Mouse (Mus musculus): Measurements from ENCODE around the gene St13.

Gene St13

GRCm38 (mm10) chr15:81364271-81364670 is 35.6 kb downstream of the St13 start:
- DNase-seq: no peak

- DNase-seq: peak; percentile 24 to 59
Measured at GRCm38 (mm10) chr15:81362501-81362900, 37.4 kb downstream of the St13 start.

GRCm38 (mm10) chr15:81361417-81362015 is 38.4 kb downstream of the St13 start:
- no peak for DNase-seq

- no peak for DNase-seq
Measured at GRCm38 (mm10) chr15:81361022-81361404, 38.9 kb downstream of the St13 start.

DNA sequence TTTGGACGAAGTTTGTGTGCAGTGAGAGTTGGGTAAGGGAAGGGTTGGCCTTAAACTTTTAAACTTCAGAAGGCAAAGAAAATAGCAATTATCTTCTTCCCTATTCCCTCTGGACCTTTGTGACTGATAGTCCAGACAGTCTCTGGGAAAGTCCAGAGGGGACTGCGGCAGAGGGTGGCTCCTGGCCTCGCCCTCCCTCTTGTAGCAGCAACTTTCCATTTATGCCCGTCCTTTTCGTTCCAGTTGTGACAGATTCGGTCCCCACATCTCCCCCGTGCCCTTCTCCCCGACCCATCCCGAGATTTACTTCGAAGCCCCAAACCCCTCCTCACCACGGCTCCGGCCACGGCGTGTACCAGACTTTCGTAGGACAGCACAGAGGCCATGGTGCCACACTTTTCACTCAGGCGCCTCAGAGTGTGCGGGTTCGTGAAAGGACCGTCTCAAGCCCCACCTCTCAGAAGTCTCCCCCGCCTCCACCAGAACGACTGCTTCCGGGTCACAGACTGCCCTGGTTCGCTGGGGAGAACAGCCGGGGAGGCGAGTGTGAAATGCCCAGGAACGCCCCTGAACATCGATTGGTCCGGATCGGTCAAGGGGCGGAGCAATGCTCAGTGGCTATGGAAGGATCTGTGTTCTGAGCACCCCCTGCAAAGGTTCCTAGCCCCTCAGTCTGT is 39.4 kb downstream of the St13 start, which contains the start of gene Slc25a17:
Slc25a17 (minus strand) TSS at position 468 of the 677 bp plus-strand sequence.
- DNase-seq: peak; percentile 97

DNA sequence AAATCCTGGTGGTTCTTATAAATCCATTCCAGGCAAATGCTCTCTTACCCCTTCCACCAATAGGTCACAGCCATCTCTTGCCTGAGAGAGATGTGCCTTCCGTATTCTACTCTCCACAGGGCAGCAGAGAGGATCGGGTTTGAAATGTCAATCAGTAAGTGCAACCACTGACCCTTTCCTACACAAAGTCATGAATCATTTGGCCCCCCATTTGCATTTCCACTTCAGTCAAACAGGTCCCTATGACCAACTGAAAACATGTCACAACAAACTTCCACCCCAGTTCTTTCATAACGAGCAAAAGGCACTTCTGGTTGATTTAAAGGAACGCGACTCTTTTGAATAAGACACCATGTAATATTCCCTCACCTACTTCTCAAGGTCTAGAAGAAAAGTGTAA is 40.5 kb downstream of the St13 start:
- DNase-seq: no peak

GRCm38 (mm10) chr15:81358943-81359342 is 40.9 kb downstream of the St13 start:
- peak; percentile 65 to 80 for DNase-seq

- no peak for DNase-seq
Measured at GRCm38 (mm10) chr15:81356946-81357345, 42.9 kb downstream of the St13 start.

DNA sequence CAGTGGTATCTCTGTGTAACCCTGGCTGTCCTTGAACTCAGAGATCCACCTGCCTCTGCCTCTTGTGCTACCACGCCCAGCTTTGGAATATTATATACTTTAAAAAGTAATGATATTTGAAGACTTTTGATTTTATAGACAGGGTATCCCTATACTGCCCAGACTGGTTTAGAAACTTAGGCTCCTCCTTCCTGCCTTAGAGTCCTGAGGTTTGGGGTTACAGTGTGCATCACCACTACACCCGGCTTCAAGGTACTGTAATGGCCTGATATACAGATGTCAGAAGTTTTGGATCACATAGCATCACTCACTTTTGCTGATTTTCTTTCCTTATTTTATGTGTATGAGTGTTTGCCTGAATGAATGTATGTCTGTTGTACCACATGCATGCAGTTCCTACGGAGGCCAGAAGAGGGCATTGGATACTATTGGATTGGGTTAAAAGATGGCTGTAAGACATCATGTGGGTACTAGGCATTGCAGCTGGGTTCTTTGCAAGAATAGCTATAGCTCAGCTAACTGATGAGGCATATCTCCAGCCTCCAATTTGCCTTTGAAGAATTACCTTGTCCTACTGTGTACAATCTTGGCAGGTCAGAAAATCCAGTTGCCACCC is 44.6 kb downstream of the St13 start:
- DNase-seq: peak; percentile 67 to 86

GRCm38 (mm10) chr15:81352638-81353037 is 47.2 kb downstream of the St13 start:
- peak in 1 of 2 experiments; percentile 46 for DNase-seq

DNA sequence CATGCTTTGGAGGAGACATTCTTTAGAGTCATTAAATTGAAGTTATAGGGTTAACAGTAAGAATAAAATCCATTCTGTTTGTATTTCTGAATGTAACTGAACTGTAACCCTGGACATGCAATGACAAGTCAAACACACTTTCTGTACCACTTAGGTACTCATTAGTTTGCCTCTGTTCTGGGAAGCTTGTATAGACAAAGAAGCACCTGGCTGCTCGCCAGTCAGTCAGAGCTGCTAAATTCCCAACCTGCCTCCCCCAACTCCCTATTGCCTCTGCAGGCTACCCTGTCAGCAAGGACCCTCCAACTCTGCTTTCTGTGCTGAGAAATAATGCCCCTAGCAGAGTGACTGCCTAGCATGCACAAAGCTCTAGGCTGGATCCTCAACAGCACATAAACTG is 49.5 kb downstream of the St13 start:
- DNase-seq: peak in 1 of 2 experiments; percentile 46

DNA sequence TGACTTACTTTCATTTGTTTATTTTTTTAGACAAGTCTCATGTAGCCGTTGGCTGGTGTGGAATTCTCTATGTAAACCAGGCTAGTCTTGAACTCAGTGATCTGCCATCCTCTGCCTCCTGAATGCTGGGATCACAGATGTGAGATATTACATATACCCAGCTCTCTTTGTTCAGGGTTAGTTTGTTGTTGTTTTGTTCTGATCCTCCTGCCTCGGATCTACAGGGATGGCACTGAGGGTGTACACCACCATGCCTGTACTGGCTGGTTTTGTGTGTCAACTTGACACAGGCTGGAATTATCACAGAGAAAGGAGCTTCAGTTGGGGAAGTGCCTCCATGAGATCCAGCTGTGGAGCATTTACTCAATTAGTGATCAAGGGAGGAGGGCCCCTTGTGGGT is 51.5 kb downstream of the St13 start:
- no peak for DNase-seq

DNA sequence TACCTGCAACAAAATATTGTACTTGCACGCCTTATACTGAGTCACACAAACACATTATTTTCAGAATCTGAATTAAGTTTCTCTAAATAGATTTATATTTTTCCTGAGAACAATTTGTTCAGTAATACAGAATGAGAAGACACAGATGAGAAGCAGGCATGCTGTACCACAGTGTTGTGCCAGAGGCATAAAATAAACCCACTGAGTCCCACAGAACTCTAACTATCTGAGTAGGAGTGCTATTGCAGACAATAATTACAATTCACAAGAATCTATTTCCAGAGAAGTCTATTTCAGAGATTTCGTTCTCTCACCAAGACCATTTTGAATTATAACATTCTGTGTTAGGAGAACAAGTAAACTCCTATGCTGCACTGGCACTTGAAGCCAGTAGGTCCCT is 52.4 kb downstream of the St13 start:
- no peak for DNase-seq

- no peak for DNase-seq
Measured at GRCm38 (mm10) chr15:81341426-81341825, 58.5 kb downstream of the St13 start.

GRCm38 (mm10) chr15:81339158-81339557 is 60.7 kb downstream of the St13 start:
- DNase-seq: no peak

- DNase-seq: no peak
Measured at GRCm38 (mm10) chr15:81336466-81336865, 63.4 kb downstream of the St13 start.

DNA sequence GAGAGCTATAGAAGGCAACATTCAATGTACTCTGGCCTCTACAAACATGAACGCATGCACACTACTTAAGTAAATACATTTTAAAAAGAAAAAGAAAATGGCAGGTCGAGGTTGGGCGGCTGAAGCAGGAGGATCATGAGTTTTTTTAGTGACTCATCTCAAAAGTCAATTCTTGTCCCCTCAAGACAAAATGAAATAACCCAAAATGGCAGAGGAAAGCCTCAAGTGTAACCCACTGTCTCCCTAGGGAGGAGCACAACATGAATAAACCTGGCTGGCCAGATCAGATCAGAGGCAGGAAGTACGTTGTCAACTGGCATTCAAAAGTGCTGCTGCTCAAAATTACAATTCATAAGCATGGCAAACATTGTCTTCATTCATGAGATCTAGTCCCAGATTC is 67.4 kb downstream of the St13 start:
- DNase-seq: no peak

DNA sequence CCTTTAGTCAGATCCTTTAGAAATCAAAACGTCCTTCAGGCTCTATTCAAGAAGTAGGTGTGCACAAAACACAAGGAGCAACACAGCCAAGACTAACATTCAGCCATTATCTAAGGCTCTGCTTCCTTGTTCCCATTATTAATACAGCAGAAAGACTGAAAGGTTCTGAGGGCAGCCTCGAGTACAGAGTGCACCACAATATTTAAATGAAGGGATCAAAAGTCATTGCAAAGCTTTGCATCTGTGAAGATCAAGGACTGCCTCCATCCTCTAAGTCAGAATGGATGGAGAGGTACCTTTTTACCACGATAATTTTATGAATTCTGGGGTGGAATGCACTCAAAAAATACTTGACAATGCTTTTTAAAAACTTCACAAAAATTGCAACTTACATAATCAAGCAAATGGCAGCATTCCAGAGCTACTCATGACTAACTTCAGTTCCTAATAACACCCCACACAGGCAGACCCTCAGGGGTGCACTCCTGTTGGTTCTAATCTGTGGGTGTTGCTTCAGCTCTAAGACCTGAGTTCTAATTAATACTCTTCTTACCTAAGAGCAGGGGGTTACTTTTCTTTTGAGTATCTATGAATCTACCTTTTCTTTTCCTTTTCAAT is 69.0 kb downstream of the St13 start:
- DNase-seq: peak in 1 of 2 experiments; percentile 37

- peak; percentile 39 to 52 for DNase-seq
Measured at GRCm38 (mm10) chr15:81329721-81330369, 70.0 kb downstream of the St13 start.

GRCm38 (mm10) chr15:81327501-81327900 is 72.4 kb downstream of the St13 start:
- DNase-seq: peak; percentile 44 to 68

GRCm38 (mm10) chr15:81324979-81325378 is 74.9 kb downstream of the St13 start:
- DNase-seq: no peak

DNA sequence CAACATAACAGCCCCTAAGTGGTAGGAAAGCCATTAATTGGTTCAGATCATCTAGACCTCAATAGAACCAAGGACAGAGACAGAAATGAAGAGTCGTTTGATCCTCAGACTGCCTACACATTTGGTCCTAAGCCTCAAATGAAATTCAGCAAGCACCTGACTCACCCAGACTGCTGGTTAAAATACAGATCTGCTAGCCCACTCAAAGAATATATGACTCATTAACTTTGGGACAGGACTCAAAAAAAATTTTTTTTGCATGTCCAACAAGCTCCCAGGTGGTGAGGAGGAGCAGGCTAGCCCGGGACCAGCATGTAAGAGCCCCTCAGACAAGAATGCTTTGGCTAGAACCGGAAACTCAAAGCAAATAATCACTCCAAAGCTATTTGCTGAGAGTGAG is 79.7 kb downstream of the St13 start:
- no peak for DNase-seq

- no peak for DNase-seq
Measured at GRCm38 (mm10) chr15:81319462-81319861, 80.4 kb downstream of the St13 start.

All from kidney, postnatal 36 days (tissue).